Mouse (Mus musculus): Measurements from ENCODE around the gene Nav2.

Nav2 gene

DNA sequence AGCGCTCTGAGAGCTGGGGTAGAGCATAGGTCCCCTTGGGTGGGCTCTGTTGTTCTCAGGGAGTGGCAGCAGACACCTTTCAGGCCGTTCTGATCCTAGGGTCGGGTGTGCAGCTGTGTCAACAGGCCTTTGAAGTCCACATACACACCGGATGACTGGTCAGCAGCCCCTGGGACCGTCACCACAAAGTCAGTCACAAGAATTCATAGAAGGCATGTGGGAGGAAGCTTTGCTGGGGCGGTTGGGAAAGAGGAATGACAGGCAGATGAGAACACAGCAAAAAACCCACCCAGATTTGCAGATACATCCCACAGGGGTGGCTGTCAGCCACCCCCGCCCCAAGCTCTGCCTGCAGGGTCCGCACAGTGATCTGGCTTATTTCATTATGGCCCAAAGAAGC, 20.5 kb upstream of the Nav2 start:
- DNase-seq (ENCODE audit: inconsistent age in 2 of 2, low spot score in 1 of 2): no peak

DNA sequence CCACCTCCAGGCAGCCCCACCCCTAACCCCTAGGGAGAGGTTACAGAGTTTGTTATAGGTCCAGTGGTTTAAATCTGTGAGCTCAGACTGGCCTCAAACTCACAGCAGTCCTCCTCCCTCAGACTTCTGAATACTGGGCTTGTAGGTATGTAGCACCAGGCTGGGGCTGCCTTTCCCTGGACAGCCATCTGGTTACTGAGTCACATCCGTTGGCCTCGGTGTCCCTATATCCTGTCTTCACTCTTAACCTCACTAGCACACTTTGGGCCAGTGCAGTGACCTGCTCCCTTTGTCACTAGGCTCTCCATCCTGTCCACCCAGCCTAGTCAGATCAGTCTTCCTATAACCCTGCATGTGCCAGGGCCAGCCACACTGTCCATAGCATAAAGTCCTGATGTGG, 19.8 kb upstream of the Nav2 start:
- no peak for DNase-seq (ENCODE audit: inconsistent age in 2 of 2, low spot score in 1 of 2)

DNA sequence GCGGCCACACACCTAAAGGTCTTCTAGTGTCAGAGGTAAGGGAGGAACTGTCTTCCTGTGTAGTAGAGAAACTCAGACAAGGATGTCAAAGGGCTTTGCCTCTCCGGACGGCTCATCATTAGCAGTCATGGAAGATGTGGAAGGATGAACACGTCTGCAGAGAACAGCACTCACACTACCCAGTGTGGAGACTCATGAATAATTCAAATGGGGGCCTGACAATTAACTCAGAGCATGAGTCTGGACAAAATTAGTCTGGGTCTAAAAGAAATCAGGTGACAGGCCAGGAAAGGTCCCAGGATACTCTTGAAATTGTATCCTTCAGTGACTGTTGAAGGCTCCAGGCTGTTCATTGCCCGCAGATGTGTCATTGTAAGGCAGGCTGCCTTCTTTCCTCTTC, 17.5 kb upstream of the Nav2 start:
- no peak for DNase-seq (ENCODE audit: inconsistent age in 2 of 2, low spot score in 1 of 2)

DNA sequence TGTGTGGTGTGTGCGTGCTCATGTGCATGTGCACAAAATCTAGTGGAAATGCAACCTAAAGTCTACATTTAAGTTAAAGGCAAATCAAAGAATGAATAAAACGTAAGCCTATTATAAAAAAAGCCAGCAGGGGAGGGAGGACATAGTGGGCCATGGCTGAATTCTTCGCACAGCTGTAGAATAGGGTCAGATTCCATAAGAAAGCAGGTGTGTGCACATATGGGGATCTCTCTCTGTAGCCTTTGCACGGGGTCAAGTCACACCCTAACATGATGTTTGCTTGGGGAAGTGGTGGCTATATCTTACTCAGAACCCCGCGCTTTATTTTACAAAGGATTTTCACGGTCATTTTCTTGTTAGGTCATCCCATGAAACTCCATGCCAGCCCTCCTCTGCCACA, 15.4 kb upstream of the Nav2 start:
- no peak for DNase-seq (ENCODE audit: inconsistent age in 2 of 2, low spot score in 1 of 2)

DNA sequence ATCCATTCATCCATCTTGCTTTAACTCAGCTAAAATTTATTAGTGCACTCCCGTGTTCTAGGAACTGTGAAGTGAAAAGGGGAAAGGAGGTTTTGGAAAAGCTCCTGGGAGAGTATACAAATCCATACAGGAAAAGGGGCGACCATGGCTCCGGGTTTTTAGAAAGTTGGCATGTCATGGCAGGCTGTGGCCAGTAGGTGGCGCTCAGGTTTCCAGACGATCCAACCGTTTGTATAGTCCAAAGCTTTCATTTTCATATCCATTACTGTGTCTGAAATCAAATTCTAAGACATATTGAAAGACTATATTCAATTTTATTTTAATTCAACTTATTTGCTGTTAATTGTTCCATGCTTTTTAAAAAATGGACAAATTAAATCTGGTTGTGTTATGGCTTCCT, 14.4 kb upstream of the Nav2 start:
- DNase-seq (ENCODE audit: inconsistent age in 2 of 2, low spot score in 1 of 2): peak; percentile 54 to 86

DNA sequence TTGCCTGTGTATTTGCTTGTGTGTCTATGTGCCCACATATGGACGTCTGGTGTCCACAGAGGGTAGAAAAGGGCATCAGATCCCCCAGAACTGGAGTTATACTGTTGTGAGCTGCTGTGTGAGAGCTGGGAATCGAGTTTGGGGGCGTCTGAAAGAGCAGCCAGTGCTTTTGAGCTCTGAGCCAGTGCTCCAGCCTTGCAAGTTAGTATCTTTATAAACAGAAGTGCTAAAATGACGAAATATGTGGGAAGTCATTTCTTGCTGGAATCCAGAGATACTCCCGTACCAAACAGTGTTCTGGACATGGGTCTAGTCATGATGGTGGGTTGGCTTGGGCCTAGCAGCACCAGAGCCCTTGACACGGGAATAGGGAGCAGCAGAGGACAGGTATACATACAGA, 13.8 kb upstream of the Nav2 start:
- DNase-seq (ENCODE audit: inconsistent age in 2 of 2, low spot score in 1 of 2): no peak

DNA sequence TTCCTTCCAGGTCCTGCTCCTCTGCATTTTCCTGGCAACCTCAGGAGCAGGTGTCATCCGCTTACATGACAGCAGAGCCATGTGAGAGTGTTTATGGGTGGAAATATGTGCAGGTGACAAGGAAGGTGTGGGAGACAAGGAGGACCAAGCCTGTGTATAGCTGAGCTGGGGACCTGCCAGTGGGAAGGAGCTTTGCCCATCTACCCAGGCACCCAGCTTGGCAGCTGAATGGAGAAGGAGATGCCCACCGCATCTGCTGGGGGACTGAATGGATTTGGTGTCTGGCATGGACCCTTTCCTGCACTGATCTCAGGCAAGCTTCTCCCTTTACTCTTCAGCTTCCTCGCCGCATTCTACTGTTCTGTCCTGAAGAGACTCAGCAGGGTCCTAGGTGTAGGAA, 13.0 kb upstream of the Nav2 start:
- no peak for DNase-seq (ENCODE audit: inconsistent age in 2 of 2, low spot score in 1 of 2)

DNA sequence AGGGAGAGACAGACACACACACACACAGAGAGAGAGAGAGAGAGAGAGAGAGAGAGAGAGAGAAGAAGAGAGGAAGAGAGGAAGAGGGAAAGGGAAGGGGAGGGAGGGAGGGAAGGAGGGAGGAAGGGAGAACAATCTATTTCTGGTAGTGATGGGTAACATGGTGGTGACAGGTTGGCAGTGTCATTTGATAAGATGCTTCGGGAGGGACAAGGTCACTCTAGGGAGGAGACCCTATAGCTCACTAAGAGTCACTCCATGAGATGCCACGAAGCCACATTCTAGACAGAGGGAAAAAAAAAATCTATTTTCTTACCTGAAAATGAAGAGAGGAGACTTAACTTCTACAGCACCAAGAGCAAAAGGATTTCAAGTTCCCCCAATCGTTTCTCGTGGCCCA, 12.5 kb upstream of the Nav2 start:
- no peak for DNase-seq (ENCODE audit: inconsistent age in 2 of 2, low spot score in 1 of 2)

DNA sequence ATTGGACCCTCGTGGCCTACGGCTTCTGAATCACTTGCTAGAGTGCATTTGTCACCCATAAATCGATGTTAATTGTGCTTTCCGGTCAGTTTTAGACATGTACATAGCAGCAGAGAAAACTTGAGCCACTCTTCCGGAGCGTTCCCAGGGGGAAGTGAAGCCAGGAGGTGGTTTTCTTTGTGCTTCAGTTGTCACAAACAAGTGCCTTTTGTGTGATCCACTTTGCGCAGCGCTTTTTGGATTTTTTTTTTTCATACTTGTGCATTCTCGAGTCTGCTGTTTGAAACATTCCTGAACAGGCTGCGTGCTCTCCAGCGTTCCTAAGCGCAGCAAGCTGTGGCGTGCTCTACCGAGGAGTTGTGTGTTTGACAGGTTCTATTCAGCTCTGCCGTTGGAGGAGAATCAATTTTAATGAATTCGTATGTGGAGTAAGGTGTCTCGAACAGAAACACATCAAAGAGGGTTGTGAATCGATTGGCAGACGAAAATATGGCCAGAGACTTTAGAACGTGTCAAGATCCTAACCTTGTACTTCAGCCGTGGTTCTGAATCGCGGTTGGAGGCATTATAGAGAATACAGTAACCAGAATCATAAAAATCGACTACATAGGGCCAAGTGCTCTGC, 10.9 kb upstream of the Nav2 start:
- no peak for DNase-seq (ENCODE audit: inconsistent age in 2 of 2, low spot score in 1 of 2)

DNA sequence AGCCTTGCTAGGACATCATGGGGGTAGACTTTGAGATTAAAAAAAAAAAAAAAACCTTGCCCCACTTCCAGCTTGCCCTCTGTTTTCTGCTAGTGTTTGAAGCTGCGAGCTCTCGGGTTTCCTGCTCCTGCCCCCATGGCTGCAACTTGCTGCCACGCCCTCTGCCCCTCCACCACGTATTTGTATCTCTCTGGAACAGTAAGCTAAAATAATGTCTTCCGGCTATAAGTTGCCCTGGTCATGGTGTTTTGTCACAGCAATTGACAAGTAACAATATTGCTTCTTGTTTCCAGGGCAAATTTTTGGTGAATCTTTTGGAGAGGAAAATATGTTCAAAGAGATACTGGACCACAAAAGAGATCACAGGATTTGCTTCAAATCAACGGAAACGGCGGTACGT, 10.1 kb upstream of the Nav2 start:
- no peak for DNase-seq (ENCODE audit: inconsistent age in 2 of 2, low spot score in 1 of 2)

DNA sequence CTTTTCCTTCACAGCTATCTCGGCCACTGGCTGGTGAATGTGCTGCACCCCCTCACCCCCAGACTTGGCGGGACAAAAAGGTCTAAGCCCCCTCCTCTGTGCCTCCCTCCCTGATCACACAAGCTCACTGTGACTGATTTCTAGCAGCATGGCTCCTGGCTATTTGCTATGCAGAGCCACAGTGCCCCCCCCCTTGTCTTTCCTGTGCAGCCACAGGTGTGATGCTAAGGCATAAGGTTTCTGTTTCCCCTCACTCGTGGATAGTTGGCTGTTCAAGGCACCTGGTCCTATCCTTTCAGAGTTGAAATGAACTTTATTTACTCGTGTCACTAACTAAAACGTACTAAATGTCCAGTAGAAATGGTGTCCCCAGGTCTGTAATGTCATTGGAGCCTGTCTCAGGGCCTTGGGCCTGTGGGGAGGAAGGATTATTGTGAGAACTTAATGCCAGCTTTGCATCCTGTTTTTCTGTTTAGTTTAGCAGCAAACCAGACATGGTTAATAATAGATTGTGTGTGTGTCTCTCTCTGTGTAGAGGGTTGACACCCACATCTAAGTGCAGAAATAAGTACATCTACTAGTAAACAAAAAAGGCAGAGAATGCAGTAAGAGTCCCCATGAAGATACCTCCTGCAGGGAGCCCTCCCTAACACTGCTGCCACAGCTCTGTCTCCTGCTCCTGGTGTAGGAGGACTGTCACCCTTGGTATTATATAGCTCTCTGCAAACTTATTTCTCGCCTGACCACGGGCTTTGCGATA, 7.9 kb upstream of the Nav2 start:
- DNase-seq (ENCODE audit: inconsistent age in 2 of 2, low spot score in 1 of 2): no peak

DNA sequence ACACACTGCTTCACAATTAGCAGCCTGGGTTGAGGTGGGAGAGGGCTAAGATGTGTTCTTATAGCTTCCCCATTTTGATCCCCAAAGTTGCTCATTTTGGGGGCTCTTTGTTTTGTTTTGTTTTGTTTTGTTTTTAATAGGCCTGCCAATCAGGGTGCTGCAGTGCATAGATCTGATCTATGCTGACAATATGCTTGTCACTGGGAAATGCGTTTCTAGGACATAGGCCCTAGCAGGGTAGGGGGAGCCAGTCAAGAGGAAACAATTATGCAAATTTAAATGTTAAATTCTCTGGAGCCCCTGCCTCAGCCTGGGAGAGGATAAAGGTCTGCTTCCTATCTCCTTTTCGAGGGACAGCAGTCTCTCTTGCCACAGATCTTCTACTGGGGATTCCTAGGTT, 6.1 kb upstream of the Nav2 start:
- DNase-seq (ENCODE audit: inconsistent age in 2 of 2, low spot score in 1 of 2): no peak

DNA sequence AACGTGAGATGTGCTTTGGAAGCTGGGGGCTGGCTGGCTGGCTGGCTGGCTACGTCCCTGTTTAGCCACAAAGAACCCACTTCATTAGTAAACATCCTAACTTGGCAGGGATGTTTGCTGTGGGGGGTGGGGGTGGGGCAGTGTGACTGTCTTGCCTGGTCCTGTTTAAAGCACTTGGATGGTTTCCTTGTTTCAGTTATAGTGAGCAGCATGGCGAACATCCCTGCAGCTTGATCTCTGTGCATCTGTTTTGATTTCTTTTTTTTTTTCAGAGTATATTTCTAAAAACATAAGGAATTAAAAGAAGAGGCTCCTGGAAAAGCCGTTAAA, 791 bp downstream of the Nav2 start:
- no peak for DNase-seq (ENCODE audit: inconsistent age in 2 of 2, low spot score in 1 of 2)

DNA sequence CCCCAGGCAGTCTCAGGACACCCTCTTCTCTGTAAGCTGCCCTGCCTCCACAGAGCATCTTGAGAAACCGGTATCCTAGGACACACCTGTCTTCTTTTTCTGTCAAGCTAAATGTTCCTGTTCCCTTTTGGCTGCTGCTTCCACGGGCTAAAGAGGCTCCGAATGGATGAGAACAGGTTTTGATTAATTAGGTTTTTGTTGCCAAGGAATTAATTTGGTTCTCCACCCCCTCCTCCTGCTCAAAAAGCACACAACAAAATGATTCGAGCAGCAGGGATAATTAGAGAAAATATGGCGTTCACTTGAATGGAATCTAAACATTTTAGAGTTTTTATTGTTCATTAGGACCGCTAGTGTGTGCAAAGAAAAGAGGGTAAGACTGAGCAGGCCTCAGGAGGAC, 1.8 kb downstream of the Nav2 start:
- no peak for DNase-seq (ENCODE audit: inconsistent age in 2 of 2, low spot score in 1 of 2)

DNA sequence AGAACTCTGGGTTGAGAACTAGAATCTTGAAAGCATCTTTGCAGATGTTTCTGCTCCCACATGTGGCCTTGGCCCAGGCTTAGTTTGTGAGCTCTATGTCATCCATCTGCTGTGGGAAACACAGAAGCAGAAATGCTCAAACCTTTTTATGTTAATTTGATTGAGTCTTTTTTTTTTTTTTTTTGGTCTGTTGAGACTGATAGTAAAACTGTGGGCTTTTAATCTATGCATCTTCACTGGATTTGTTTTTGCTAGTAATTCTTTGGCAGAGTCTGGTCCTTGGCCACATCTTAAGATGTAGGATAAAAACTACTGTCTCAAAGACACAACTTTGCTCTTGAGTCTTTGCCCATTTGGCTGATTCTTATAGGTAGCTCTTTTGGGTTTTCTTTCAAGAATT, 2.6 kb downstream of the Nav2 start:
- DNase-seq (ENCODE audit: inconsistent age in 2 of 2, low spot score in 1 of 2): no peak

DNA sequence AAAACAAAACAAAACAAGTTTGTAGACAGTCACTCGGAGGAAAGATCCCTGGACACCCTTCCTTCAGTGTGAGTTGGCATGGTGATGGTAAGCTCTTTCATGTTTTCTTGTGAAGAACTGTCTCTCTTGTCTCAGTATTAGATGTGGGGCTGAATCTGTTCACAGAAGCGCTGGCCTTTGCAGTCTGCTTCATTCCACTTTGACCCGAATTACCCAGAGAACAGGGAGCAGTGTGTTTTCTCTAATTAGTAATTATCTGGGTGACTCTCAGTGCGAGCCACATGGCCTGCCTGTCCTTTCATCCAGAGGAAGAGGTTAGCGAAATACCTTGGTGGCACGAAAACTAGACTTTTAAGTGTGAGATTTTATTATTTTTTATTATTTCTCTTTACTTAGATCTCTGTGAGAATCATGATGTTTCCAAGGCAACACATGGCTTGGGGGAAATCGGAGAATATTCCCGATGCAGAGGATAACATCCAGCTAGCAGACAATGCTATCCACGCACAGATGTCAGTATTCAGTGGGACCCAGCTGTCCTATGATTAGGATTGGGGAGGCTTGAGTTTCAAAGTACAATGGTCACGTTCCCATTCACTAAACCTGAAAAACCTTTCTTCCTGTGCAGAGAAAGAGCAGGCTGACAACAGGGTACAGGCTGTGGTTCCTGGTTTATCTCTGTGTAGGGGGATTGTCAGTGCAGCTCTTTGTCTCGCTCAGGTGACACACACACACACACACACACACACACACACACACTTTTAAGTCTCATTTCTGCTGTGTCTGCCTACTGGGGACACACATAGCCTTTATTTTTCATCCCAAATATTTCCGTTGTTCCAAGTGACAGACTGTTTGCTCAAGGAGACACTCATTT, 6.4 kb downstream of the Nav2 start:
- no peak for DNase-seq (ENCODE audit: inconsistent age in 2 of 2, low spot score in 1 of 2)

DNA sequence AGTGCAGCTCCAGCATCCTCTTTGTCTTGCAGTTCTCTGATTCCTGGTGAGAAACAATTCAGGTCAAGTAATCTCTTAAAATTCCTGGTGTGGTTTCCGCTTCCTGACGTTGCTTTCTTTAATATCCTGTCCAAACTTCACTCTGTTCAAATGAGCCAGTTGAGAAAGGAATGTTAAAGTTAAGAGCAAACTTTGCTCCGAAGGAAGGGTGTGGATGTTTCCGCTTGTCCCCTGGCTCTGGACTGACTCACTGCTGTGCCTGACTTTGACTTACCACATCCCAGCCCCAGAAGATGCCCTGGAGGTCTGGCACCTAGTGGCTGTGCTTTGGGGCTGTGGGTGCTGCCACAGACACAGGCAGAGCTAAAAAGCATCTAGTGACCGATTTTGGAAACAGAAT, 8.9 kb downstream of the Nav2 start:
- DNase-seq (ENCODE audit: inconsistent age in 2 of 2, low spot score in 1 of 2): no peak

DNA sequence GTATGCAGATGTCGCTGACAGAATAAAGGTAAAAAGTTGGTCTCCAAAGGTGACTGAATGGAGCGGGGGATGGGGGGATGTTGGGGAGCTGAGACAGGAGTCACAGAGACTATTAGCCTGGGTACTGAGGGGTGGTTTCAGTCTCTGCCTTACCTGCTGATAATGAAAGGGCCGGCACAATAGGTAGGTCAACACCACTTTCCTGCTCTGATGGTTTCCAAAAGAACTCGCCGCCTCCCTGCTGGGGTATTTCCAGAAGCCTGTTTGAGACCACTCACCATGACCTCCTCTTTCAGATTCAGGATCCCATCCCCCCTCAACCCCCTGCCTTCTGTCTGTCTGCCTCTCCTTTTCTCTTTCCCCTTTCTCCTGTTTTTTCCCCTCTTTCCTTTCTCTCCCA, 9.5 kb downstream of the Nav2 start:
- no peak for DNase-seq (ENCODE audit: inconsistent age in 2 of 2, low spot score in 1 of 2)

DNA sequence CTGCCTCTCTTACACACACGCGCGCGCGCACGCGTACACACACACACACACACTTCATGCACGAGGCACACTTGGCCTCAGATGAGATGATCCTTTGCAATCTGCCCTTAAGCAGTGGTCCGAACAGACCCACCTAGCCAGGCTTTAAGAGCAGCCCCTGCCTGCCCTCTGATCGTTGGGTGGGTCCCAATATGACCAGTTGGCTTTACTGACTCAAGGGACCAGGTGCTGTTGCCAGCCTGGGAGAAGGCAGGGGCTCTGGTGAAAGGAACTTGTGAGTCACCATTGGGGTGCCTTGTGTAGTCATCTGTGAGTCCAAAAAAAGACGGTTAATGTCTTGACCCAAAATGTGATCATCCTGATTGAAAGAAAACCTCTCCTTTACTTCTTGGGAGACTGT, 9.9 kb downstream of the Nav2 start:
- DNase-seq (ENCODE audit: inconsistent age in 2 of 2, low spot score in 1 of 2): no peak

DNA sequence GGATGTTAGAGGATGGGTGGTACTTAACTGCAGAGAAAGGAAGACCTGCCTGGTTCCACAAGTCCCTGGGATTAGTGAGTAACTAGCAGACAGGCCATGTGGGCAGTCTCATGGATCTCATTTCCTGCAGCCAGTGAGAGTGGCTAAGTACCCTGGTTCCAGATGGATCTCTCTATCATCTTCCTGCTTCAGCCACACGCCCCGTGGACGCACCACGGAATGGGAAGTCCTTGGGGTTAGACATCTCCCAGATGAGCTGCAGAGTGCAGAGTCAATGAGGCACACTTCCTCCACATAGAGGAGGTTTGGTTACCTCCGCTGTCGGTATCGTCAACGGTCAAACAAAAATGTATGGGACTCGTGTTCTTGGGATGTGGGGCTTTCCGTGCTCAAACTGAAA, 15.1 kb downstream of the Nav2 start:
- no peak for DNase-seq (ENCODE audit: inconsistent age in 2 of 2, low spot score in 1 of 2)

DNA sequence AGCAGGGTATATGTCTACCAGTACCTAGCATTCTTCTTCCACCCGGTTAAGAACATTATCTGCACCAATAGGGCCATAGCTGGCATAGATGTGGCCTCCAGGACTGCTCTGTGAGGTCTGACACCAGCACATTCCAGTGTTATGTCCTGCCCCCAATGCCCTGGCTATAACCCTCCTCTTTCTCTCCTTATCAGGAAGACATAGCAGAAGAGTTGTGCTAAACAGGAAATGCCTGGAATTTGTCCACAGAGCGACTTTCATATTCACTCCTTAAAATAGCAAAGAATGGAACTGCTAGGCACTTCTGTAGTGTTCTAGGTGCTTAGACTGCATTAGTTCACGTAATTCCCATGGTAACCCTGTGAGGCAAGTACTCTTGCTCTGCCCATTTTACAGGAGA, 16.7 kb downstream of the Nav2 start:
- no peak for DNase-seq (ENCODE audit: inconsistent age in 2 of 2, low spot score in 1 of 2)

DNA sequence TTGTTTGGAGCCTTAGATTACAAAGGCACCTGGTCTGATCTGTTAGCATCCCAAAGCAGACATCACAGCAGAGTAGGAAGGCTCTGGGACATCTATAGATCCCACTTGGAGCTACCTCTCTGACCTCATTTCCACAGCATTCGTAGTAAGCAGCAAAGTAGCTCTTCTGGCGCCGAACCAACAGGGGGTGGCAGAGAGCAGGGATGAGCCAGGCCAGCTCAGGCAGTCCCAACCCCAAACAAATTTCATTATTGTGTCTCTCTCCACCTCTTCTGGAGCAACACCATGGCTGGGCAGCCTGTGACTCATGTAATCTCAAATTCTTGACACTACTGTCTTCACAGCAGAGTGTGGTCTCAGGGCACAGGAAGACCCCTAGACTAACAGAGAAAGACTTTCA, 19.8 kb downstream of the Nav2 start:
- DNase-seq (ENCODE audit: inconsistent age in 2 of 2, low spot score in 1 of 2): peak; percentile 57 to 83

All from adrenal gland, adult (tissue).